Mouse (Mus musculus): ENCODE results near the gene Abhd17a. TPM values are rescaled to one million over a fixed set of nuclear protein-coding genes. Genes with fewer than 3 reads are reported as not detected.

Gene Abhd17a
- total and polyA plus RNA-seq, 3 experiments = 37.2 to 49.1 (median 48.0) TPM

GRCm38 (mm10) chr10:80573944-80574343 lies 16.2 kb downstream of the Abhd17a start:
- Histone ChIP-seq H3K4me1 (ENCODE audit: control insufficient read depth in 1 of 2, insufficient read depth in 2 of 2) (peaks cover 17 to 55% of the 10 kb centered on the region in 2 experiments), H3K79me2 (replicated peaks; ENCODE audit: control insufficient read depth, extremely low read depth, insufficient read depth, poor library complexity, severe bottlenecking) (peaks cover 66% of the 10 kb centered on the region), H3K9ac (ENCODE audit: insufficient read depth, low read depth) (no peak overlapping the region), H3K4me3 (replicated peaks in 1 of 3; ENCODE audit: low read depth in 2 of 3, low read length in 2 of 3, poor library complexity in 1 of 3) (no peak overlapping the region), H3K4me2 (ENCODE audit: insufficient read depth, low read depth, poor library complexity, severe bottlenecking) (no peak overlapping the region), H3K36me3 (replicated peaks in 1 of 2; ENCODE audit: control insufficient read depth in 1 of 2, insufficient read depth in 1 of 2, low read length in 1 of 2) (peaks cover 4 to 23% of the 10 kb centered on the region in 2 experiments), H3K27ac (ENCODE audit: insufficient read depth, low read depth) (no peak overlapping the region), H3K9me3 (replicated peaks; ENCODE audit: low read length) (no peaks in the 10 kb centered on the region), H3K27me3 (replicated peaks) (no peaks in the 10 kb centered on the region)
- TF ChIP-seq POLR2A (IDR thresholded peaks at IDR 0.05; ENCODE audit: low read depth, low read length) (no peak), NELFE (IDR thresholded peaks at IDR 0.05; ENCODE audit: low read depth, low read length) (no peak), RCOR1 (conservative IDR thresholded peaks at IDR 0.05; ENCODE audit: low read depth, low read length) (no peak), EP300 (IDR thresholded peaks at IDR 0.05; ENCODE audit: low read length) (no peak), E2F4 (IDR thresholded peaks at IDR 0.05; ENCODE audit: insufficient replicate concordance, low read depth, low read length) (no peak), RAD21 (IDR thresholded peaks at IDR 0.05; ENCODE audit: low read depth, low read length) (no peak), CTCF (conservative IDR thresholded peaks at IDR 0.05 in 1 of 2, IDR thresholded peaks at IDR 0.05 in 1 of 2; ENCODE audit: low read depth in 2 of 2, low read length in 2 of 2) (no peak), CHD2 (IDR thresholded peaks at IDR 0.05; ENCODE audit: low read length) (no peak), JUN (IDR thresholded peaks at IDR 0.05; ENCODE audit: insufficient read depth, low read depth, low read length) (no peak), MEF2A (IDR thresholded peaks at IDR 0.05; ENCODE audit: borderline replicate concordance, low read depth, low read length) (no peak), IRF4 (IDR thresholded peaks at IDR 0.05; ENCODE audit: low read depth, low read length) (no peak), UBTF (IDR thresholded peaks at IDR 0.05; ENCODE audit: low read depth, low read length) (no peak), MAX (IDR thresholded peaks at IDR 0.05; ENCODE audit: low read length) (no peak), ETS1 (conservative IDR thresholded peaks at IDR 0.05; ENCODE audit: low read depth, low read length) (no peak), SIN3A (IDR thresholded peaks at IDR 0.05; ENCODE audit: low read length) (no peak), USF1 (IDR thresholded peaks at IDR 0.05; ENCODE audit: low read depth, low read length) (no peak), NRF1 (IDR thresholded peaks at IDR 0.05; ENCODE audit: low read depth, low read length) (no peak)
- dilution Hi-C loops (cut with MboI; ENCODE audit: extremely low pct_ligation_motif_present, extremely low pct_unique_long_range_greater_than_20kb, low sequenced_read_pairs) = no loop called here
- in situ Hi-C loops (cut with MboI; ENCODE audit: low pct_ligation_motif_present, low pct_unique_long_range_greater_than_20kb, low sequenced_read_pairs) = no loop called here
- DNase-seq (ENCODE audit: extremely low read depth) = peak; percentile 28

- TF ChIP-seq POLR2A (IDR thresholded peaks at IDR 0.05; ENCODE audit: low read depth, low read length) (0 out of 2 replicates have a peak, but pooled peaks have one; percentile 10), IRF4 (IDR thresholded peaks at IDR 0.05; ENCODE audit: low read depth, low read length) (no peak), GABPA (IDR thresholded peaks at IDR 0.05; ENCODE audit: insufficient replicate concordance, low read depth, low read length) (no peak), NELFE (IDR thresholded peaks at IDR 0.05; ENCODE audit: low read depth, low read length) (no peak), MYC (IDR thresholded peaks at IDR 0.05; ENCODE audit: low read depth, low read length) (no peak), MAX (IDR thresholded peaks at IDR 0.05; ENCODE audit: low read length) (no peak)
- H3K9me3 ChIP-seq (replicated peaks; ENCODE audit: low read length) = no peaks in the 10 kb centered on the region
- H3K79me2 ChIP-seq (replicated peaks; ENCODE audit: control insufficient read depth, extremely low read depth, insufficient read depth, poor library complexity, severe bottlenecking) = peaks cover 71% of the 10 kb centered on the region
- dilution Hi-C loops (cut with MboI; ENCODE audit: extremely low pct_ligation_motif_present, extremely low pct_unique_long_range_greater_than_20kb, low sequenced_read_pairs) (no loop called here), in situ Hi-C loops (cut with MboI; ENCODE audit: low pct_ligation_motif_present, low pct_unique_long_range_greater_than_20kb, low sequenced_read_pairs) (no loop called here)
- H3K9ac ChIP-seq (ENCODE audit: insufficient read depth, low read depth) = no peak overlapping the region
- no peak overlapping the region for H3K4me2 ChIP-seq (ENCODE audit: insufficient read depth, low read depth, poor library complexity, severe bottlenecking)
- DNase-seq (ENCODE audit: extremely low read depth) = no peak
- peaks cover 16 to 37% of the 10 kb centered on the region in 2 experiments for H3K36me3 ChIP-seq (replicated peaks in 1 of 2; ENCODE audit: control insufficient read depth in 1 of 2, insufficient read depth in 1 of 2, low read length in 1 of 2)
- H3K4me1 ChIP-seq (ENCODE audit: control insufficient read depth in 1 of 2, insufficient read depth in 2 of 2) = peaks cover 17 to 52% of the 10 kb centered on the region in 2 experiments
- H3K27me3 ChIP-seq (replicated peaks) = no peaks in the 10 kb centered on the region
- no peak overlapping the region for H3K4me3 ChIP-seq (replicated peaks in 1 of 3; ENCODE audit: low read depth in 2 of 3, low read length in 2 of 3, poor library complexity in 1 of 3)
- H3K27ac ChIP-seq (ENCODE audit: insufficient read depth, low read depth) = no peak overlapping the region
These were observed 17.7 kb downstream of the Abhd17a start for GRCm38 (mm10) chr10:80572477-80572876.

All from CH12.LX (cell line).